Mouse (Mus musculus): Measurements from ENCODE around the gene Npas2. TPM values are rescaled to one million over a fixed set of nuclear protein-coding genes. Genes with fewer than 3 reads are reported as not detected.

Npas2 gene
- polyA plus RNA-seq, 1 experiment, result not detected

DNA sequence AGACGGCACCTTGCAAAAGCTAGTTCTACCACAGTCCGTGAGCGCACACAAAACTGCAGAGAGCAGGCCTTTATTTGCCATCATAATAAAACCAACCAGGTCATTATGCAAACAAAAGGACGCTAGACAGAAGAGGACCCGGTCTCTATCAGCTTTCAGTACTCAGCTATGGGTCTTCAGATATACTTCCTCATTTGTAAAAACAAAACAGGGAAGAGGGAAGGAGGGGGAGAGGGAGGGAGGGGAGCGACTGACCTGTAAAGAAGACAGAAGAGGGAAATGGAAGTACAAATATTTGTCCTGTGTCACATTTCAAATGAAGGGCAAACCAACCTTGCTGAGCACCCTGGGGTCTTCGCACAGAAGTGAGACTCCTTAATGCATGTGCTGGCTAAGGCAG, 215.1 kb downstream of the Npas2 start:
- peaks cover 3% of the 10 kb centered on the region; the same call in 1 of the 2 replicates for H3K4me1 ChIP-seq (ENCODE audit: control insufficient read depth, insufficient read depth, low read length)
- no peak overlapping the region for H3K4me3 ChIP-seq (ENCODE audit: insufficient read depth, low read depth, low read length)
- WGBS, result 75% methylated on average over 7 of the region's 7 CpGs
- no peak overlapping the region for H3K27ac ChIP-seq (ENCODE audit: insufficient read depth, low read depth, low read length)
- TF ChIP-seq POLR2A (IDR thresholded peaks at IDR 0.05; ENCODE audit: insufficient read depth, low read depth, low read length) (no peak), CTCF (IDR thresholded peaks at IDR 0.05; ENCODE audit: insufficient read depth, low read depth, low read length) (no peak)

DNA sequence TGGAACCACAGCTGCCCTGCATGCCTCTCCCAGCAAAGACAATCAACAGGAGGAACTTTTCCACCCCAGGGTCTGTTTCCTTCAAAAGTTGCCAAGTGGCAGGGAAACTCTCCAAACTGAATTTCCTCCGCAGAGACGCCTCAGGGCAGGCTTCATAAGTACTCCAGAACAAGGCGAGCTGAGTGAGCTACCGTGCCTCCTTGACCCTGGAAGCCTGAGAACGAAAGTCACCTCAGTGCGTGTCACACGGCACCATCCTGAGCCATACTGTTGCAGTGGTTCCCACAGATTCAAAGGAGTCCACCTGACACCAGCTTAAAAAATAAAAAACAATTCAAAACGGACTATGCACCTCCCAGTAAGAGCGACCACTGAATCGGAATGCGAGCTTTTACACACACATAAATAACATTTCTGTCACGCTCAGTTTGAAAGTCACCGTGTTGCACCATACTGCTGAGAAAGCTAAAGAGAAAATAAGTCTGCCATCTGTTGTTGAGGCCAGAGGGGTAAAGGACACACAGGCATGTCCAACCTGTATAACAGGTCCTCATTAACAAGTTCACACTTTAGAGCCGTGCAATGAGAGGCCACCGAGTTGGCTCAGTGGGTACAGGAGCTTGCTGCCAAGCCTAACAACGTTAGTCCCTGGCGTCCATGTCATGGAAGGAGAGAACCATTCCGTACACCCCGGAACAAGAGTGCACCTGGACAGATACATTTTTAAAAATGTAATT, 216.7 kb downstream of the Npas2 start:
- TF ChIP-seq POLR2A (IDR thresholded peaks at IDR 0.05; ENCODE audit: insufficient read depth, low read depth, low read length) (no peak), CTCF (IDR thresholded peaks at IDR 0.05; ENCODE audit: insufficient read depth, low read depth, low read length) (no peak)
- Histone ChIP-seq H3K4me1 (ENCODE audit: control insufficient read depth, insufficient read depth, low read length) (peaks cover 3% of the 10 kb centered on the region; the same call in 1 of the 2 replicates), H3K4me3 (ENCODE audit: insufficient read depth, low read depth, low read length) (no peak overlapping the region), H3K27ac (ENCODE audit: insufficient read depth, low read depth, low read length) (no peak overlapping the region)
- 87% methylated on average over 19 of the region's 19 CpGs for WGBS

Other genes with a start within 250 kb of the Npas2 start
- not detected in 2 replicates for gene Pdcl3, start 208.1 kb upstream of the Npas2 start, polyA plus RNA-seq (2012; ENCODE audit: insufficient read depth, insufficient read length, low replicate concordance, missing spikeins)
- gene Rpl31, start 174.1 kb downstream of the Npas2 start, polyA plus RNA-seq (2012; ENCODE audit: insufficient read depth, insufficient read length, low replicate concordance, missing spikeins), result 807 TPM in 1 of 2 replicates, not detected in the other